Mouse (Mus musculus) B cell, adult 2 months (primary cell): ENCODE data around the gene Rgl1.
A peak's percentile ranks its signal among the peaks of the same experiment; 100 is the strongest.

ENCODE experiments used
- DNase-seq, 2 experiments: peaks; one replicate each; pipeline ENCODE4 v3.0.0; 2022

The Rgl1 gene

DNA sequence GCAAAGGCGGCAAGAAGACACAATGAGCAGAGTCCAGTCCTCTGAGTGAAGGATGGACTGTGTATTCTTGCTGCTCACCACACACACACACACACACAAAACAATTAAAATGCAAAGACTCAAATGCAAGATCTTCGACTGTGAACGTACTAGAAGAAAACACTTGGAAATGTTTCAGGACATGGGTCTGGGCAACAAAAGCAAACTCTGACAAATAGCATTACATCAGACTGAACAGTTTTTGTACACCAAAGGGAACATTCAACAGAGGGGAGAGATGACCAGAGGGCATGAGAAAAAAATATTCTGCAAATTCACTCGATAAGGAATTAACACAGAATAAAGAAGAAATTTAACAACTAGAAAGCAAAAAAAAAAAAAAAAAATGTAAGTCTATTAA is 52.2 kb downstream of the Rgl1 start:
- no peak for DNase-seq

DNA sequence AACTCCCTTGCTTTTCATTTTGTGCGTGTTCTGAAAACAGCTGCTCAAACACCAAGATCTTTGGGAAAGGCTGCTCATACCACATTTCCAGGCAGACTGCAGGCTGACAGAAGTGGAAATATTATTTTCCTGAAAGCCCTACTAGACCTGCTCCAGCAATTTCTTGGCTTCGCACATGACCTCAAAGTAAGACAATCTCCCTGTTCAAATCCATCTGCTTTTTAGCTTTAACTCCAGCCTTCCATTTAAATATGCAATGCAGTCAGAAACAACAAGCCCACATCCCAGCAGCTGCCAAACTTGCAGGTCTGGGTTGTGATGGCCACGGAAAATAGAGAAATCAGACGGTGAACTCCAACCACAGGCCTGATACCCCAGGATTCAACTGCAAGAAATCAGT is 55.1 kb downstream of the Rgl1 start:
- no peak for DNase-seq

GRCm38 (mm10) chr1:152707560-152707959 is 58.6 kb downstream of the Rgl1 start:
- DNase-seq: no peak

GRCm38 (mm10) chr1:152703941-152704340 is 62.2 kb downstream of the Rgl1 start:
- no peak for DNase-seq

GRCm38 (mm10) chr1:152702920-152703319 is 63.2 kb downstream of the Rgl1 start:
- no peak for DNase-seq

- DNase-seq: no peak
Measured at GRCm38 (mm10) chr1:152701066-152701465, 65.1 kb downstream of the Rgl1 start.

- no peak for DNase-seq
Measured at GRCm38 (mm10) chr1:152697341-152697740, 68.8 kb downstream of the Rgl1 start.

- peak in 1 of 2 experiments; percentile 9 for DNase-seq
Measured at GRCm38 (mm10) chr1:152695491-152695890, 70.7 kb downstream of the Rgl1 start.

GRCm38 (mm10) chr1:152689968-152690367 is 76.2 kb downstream of the Rgl1 start:
- DNase-seq: no peak

DNA sequence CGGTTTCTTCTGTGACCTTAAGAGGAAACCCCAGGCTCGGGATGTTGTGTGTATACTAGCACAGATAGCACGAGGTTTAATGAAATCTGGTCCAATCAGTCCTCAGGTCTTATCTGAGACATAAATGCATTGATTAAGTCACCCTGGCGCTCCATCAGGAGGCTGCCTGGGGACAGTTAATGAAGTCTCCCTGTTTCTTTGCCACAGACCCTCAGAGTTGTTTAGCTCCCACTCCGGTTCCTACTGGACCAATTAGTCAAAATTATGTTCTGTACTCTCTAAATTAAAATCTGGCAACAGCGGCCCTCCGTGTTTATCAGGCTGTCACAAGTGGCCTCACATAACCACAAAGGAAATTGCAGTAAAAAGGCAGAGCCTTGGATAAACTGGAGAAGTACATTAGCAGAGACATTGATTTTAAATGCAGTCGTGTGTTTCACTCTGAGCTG is 78.4 kb downstream of the Rgl1 start:
- no peak for DNase-seq

GRCm38 (mm10) chr1:152687099-152687730 is 78.9 kb downstream of the Rgl1 start:
- no peak for DNase-seq

DNA sequence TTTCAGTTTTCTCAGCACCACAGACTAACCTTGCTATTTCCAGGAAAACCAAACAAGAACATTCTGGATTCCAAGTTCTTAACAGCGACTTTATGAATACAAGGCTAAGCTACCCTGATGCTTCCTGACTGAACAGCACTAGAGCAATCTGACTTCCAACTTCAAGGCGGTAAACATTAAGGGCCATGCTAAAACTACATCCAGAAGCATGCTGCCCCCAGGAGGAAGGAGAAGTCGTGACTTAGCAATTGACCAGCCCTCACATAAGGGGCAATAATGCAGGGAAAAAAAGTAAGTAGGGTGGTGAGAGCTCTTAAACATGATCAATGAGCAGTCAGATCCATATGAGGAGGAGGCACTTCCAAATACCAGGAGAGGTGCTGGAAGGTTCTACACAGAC is 80.6 kb downstream of the Rgl1 start:
- no peak for DNase-seq

DNA sequence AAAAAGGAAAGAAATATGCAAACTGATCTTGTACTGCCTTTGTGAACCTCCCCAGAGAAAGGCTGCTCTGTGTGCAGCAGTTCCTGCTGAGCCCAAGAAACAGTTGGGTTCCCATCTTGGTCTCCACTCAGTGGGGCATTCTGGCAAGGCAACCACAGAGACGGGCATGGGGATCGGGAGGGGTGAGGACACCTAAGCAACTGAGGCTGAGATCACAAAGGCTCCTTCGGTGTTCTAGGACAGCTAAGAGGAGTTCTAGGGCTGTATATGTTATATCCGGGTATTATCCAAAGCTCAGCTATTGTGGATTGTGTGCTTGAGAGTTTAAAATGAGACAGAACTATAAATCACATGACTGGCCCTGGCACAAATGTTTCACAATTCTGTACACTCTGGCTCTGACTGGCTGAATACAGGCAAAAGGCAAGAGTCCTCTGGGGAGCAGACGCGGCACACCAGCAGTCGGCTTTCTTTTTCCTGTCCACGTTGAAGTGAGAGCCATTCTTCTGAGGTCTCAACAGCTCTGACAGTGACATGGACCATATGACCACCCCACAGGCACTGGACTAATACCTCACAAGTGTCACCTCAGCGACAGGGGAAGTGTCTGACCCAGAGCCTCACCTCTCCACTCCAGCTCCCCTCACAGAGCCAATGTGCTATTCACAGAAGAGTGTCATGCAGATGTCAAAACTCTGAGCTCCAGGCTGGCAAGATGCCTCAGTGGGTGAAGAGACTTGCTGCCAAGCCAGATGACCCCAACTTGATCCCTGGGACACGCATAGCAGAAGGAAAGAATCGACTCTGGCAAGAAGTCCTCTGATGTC is 83.6 kb downstream of the Rgl1 start:
- DNase-seq: no peak

DNA sequence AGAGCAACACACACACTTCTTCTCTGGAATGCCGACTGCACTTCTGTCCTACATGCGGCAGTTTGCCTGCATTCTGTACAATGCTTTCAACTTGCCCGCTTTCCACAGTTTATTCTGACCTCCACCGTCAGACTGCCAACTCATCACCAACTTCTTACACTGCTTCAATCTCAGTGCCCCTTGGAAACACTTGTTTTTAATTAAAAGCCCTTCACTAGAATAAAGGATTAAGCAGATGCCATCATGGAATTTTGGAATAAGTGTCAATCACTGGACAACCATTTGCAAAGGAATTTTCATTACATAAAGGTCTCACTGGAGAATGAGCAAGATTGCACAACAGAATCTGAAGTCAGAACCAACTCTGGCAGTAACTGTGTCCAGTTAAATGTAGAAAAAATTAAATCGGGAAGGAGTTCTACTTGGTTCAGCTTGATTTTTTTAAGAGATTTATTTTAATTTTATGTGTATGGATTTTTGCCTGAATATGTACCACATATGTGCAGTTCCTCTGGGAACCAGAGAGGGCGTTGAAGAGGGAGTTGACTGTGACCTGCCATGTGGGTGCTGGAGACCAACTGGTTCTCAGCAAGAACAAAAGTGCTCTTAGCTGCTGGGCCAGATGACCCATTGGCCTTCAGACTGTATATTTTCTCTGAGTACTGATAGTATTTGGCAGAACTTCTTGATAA is 84.3 kb downstream of the Rgl1 start:
- peak in 1 of 2 experiments; percentile 12 for DNase-seq

- no peak for DNase-seq
Measured at GRCm38 (mm10) chr1:152681116-152681515, 85.0 kb downstream of the Rgl1 start.

- DNase-seq: peak; percentile 65 to 68
Measured at GRCm38 (mm10) chr1:152678451-152678850, 87.7 kb downstream of the Rgl1 start.

DNA sequence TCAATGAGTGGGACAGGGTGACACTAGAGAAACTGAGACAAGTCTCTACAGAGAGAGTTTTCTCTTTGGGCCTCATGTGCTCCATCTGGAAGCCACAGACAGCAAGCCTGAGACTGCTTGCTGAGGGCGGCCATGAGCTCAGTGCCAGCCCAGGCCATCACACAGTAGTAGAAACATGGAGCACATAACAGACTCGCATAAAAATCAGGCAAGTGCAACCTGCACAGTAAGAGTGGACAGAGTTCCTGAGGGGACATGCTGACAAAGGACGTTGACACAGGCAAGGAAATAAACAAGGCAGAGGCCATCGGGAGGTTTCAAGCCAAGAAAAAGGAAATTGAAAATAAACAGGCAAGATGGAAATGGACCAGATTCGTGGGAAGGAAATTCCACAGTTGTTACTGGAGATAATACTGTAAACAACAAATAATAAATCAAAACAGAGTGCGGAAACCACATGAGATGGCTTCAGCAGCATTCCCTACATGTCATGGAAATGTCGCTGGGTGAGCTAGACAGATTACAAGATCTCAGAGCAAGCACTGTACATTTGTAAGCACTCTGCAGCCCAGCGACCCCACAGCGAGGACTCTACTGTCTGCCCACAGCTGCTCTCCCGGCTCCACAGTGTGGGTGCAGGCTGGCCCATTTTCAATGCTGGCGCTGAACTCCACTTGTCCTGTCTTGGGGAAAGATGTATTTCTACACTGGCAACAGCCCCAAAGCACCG is 88.5 kb downstream of the Rgl1 start:
- no peak for DNase-seq

GRCm38 (mm10) chr1:152669446-152670180 is 96.5 kb downstream of the Rgl1 start:
- DNase-seq: no peak

DNA sequence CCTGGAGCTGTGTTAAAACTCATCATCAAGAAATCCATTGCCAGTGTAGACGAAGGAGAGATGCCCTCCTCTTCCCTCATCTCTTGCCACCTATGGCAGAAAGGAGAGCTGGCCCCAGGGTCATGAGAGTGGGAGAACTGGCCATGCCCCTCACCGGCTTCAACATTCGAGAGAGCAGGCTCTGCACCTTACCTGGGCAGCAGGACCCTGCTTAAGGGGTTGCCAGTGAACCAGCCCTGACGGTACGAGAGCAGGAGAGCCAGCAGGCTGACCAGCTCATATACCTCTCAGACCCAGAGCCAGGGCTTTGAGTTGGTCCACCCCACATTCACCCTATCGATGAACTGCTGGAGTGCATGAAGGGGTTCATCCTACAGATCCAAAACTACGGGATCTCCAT is 105.7 kb downstream of the Rgl1 start:
- DNase-seq: no peak

GRCm38 (mm10) chr1:152659961-152660360 is 106.2 kb downstream of the Rgl1 start:
- no peak for DNase-seq

GRCm38 (mm10) chr1:152656601-152657000 is 109.5 kb downstream of the Rgl1 start:
- no peak for DNase-seq

GRCm38 (mm10) chr1:152654851-152655250 is 111.3 kb downstream of the Rgl1 start:
- DNase-seq: no peak
